Mouse (Mus musculus) cerebellum, adult 11-12 months (tissue): ENCODE measurements around the gene Arntl.
A peak's percentile ranks its signal among the peaks of the same experiment; 100 is the strongest.

Experiments
- DNase-seq: peaks from one replicate; pipeline ENCODE4 v3.0.0; 2022

Arntl gene

DNA sequence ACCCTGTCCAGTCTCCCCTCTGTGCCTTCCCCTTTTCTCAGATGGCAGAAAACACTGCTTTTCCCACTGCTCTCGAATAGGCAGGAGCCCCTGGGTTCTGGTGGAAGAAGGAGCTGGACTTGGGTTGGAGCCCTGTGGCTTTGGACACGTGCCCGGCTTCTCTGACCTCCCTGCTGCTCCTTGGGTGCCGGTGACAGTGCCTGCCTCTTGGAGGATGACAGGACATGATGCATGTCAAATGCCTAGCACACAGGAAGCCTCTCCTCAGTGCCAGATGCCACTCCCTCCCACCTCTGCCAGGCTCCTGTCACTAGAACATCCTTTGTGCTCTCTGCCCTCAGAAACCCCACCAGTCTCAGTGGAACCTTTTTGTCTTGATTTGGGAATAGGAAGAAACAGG lies 3.2 kb downstream of the Arntl start:
- peak; percentile 60 for DNase-seq

DNA sequence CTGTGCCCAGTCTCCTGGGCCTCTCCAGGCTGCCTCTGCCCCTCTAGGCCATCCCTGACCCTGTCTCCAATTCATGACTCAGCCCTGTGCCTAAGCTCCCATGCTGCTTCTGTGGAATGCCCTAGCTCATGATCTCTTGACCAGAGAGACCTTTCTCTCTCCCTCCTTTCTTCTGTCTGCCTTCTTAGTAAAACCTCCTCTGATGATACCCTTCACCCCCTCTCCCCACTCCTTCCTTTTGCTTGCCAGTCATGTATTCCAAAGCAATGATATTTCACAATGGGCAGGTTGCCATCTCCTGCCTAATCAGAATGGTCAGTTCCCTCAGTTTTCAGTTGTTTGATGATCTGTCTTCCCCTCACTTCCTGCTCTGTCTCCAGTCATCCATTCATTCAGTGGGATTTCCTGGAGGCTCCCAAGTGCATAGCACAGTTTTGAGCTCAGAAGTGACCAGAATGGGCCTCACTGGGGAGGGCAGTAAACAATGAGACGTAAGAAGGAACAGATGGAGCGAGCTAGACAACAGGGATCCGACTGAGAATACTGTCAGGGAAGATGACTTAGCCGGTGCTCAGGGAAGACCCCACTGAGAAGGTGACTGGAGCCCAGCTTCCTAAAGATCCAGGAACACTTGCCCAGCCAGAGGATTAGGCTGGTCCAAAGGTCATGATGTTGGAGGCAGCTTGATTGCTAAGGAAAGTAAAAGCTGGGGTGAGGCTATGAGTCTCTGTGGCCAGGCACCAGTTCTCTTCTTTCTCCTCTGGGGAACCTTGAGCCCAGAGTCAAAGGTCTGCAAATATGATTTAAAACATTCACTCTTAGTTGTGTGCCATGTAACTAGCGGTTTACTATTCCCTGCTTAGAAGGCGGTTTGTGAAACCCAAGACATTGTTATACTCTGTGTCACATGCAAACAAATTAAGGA lies 7.2 kb downstream of the Arntl start:
- DNase-seq: peak; percentile 48

DNA sequence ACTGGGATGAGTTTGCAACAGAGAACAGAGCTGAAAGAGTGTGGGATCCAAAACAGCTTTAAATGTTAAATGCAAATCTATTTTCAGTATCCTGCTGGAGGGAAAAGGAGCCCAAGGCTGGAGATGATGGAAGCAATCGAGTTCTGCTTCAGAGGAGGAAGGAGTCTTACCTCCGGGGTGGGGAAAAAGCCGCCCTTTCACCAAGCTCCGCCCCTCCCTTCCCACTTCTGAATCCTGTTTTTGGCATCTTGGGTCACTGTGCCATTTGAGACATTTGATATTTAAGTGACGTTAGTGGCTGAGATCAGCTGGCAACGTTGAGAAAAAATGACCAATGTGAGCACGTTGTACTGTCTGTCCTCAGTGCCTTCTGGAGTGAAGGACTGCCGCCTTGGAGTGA lies 8.9 kb downstream of the Arntl start:
- DNase-seq: no peak

DNA sequence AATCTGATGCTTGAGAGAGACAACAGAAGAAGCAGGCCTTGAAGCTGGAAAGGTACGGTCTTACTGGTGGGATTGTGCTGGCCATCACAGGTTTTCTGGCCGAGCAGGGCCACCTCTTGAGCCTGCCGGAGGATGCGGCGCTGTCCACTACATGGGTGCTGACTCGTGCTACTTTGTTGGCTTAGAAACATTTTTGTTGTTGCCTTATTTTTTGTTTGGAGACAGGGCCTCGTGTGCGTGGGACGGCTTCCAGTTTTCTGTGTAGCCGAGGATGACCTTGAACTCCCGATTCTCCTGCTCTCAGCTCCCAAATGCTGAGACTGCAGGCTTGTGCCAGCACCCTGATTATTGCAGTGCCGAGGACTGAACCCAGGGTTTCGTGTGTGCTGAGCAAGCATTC lies 12.2 kb downstream of the Arntl start:
- DNase-seq: no peak

DNA sequence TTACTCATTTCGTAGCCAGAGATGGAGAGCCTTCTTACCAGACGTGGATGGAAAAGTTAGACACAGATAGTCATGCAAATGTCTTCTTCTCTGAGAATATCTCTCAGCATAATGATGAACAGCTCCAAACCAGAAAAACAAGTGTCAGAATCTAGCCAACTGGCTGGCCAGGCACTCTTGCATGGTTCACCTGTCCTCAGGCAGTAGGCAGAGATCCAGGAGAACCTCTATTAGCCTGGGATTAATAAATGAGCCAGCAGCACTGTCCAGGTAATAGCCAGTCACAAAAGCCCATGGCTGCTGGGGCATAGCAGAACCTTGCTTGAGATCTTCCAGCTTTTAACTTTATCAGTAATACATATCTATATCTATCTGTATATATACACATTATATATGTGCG lies 12.6 kb downstream of the Arntl start:
- no peak for DNase-seq

DNA sequence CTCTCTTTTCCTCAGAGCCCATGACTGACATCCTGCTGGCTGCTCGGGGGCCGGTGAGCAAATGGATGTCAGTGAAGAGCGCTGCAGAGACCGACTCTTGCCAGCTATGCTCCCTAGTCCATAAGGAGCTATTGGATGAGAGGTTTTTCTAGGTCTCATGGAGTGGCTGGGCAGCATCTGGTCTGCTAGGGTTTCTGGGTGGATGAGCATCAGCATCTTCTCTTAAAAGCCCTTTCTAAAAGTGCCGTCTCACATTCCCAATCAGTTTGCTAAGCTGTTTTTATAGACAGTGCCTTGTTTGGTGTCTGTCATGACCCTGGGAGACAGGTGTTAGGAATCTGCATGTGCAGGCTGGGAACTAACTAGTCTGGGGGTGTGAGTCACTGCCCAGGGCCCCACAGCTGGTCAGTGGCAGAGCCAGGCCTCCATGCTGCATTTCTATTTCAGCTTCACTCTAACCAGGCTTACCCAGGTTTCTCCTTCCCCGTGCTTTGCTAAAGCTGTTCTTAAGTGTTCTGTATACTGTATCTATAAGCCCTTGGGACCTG lies 13.5 kb downstream of the Arntl start:
- no peak for DNase-seq

DNA sequence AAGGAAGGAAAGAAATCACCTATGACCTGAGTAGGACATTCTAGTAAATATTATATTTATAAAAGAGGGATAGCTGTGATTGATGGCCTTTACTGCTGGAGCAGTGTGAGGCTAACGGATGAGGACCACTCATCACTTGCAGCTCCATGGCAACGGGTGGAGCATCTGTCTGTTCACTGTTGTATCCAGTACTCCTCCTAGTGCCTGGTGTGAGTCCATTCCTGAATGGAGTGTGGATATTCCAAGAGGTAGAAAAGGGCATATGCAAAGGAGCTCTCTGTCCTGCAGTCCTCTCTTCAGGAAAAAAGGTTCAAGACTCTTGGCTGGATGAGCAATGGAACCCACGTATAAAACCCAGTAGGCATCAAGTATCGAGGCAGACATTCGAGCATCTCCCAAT lies 15.6 kb downstream of the Arntl start:
- no peak for DNase-seq

DNA sequence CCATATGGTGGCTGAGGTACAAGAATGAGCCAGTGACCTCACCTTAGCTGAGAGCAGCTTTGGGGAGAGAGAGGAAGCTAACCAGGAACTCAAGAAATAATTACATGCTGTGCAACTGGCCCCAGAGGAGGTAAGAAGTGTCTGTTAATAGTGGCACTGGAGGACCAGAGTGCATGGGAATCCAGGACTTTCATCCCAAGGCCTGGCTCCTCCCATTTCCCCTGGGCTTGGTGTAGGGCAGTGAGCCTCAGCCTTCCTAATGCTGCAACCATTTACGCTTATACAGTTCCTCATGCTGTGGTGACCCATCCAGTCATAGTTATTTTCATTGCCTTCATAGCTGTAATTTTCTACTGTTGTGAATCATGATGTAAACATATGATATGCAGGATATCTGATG lies 17.4 kb downstream of the Arntl start:
- DNase-seq: no peak

DNA sequence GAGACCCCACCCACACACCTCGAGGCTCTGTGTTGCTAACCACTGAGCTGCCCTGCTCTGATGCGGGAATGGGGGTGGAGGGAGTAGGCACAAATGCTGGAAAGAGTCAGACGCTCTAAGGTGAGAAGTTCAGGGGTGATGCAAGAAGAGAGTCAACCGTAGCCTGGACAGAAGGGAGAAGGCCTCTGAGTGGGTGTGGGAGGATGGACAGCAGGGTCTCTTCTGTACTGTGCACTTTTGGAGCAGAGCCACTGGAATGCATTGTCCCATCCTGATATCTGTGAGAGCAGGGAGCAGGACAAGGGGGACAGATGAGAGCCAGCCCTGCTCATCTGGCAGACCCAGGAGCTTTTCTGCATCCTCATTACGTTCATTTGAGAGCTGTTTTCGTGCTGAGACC lies 21.2 kb downstream of the Arntl start:
- DNase-seq: no peak

DNA sequence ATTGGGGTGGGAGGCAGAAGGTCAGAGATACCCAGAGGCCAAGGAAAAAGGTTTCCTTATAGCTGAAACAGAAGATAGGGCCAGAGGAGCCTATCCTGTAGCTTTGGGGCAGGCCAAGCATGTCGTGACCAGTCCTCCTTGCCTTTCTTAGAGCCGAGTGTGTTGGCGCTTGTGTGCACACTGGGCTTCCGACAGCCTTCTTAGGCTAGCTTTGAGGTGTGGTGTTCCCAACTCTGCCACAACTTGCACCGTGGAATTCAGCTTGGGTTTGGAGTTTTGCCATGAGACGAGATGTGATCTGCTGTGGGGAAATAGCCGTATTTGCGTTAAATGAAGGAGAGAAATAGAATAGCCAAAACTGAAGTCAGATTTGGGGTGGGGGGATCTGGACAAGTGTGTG lies 28.9 kb downstream of the Arntl start:
- DNase-seq: no peak

DNA sequence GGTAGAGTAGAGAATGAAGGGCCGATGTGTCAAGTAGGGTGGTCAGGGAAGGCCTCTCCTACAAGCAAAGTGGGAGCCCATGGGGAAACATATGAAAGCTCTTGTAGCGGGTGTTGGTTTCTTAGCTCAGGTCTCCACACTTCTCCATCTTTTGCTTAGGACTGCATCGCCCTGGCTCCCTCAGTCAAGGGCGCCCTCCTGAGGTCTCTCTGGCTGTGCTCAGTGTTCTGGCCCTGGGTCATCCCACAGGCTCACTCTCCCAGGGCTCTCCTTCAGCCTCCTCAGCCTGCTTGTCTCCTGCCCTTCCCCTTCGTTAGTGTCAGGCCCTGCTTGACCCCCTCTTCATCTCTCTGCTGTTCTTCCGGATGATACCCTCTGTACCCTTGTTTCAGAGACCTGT lies 31.1 kb downstream of the Arntl start:
- DNase-seq: no peak

DNA sequence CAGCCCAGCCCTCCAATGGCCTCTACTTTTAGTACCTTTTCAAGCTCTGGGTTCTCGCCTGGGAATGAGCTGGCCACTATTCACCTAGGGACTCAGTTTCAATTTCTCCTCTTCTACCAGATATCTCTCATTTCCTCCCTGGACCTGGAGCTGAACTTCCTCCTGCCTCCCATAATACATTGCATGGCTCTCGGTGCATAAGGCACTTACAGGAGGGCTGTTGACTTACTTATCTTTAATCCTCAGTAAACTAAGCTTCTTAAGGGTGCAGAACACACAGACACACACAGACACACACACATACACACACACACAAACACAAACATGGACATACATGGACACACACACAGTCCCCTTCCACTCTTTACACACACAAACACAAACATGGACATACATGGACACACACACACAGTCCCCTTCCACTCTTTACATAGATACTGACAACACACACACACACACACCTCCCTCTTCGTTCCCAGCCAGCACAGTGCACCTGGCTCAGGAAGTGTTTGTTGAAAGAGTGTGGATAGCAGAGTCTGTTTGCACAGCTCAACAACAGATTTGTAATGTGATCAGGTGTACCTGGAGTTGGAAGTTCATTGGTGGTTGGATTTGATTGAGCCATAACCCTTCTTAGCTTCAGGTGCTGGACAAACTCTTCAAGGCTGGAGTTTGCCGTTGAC lies 32.3 kb downstream of the Arntl start:
- DNase-seq: no peak

DNA sequence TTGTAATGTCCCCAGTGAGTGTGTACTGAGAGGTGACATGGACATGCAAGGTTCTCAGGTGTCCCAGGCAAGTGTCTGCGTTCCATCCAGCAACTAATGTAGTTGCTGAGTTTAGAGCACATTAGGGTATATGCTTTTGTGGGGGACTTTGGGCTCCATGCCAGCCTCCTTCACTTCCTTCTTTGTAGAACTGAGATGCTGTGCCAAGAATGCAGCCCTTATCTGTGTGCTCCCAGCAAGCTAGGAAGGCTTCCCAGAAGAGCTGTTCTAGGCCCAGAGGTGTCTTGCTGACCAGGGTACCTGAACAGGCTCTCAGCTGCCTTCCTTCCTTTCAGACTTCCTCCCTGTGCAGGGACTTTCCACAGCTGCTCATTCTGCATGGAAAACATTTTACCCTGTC lies 33.2 kb downstream of the Arntl start:
- DNase-seq: no peak

DNA sequence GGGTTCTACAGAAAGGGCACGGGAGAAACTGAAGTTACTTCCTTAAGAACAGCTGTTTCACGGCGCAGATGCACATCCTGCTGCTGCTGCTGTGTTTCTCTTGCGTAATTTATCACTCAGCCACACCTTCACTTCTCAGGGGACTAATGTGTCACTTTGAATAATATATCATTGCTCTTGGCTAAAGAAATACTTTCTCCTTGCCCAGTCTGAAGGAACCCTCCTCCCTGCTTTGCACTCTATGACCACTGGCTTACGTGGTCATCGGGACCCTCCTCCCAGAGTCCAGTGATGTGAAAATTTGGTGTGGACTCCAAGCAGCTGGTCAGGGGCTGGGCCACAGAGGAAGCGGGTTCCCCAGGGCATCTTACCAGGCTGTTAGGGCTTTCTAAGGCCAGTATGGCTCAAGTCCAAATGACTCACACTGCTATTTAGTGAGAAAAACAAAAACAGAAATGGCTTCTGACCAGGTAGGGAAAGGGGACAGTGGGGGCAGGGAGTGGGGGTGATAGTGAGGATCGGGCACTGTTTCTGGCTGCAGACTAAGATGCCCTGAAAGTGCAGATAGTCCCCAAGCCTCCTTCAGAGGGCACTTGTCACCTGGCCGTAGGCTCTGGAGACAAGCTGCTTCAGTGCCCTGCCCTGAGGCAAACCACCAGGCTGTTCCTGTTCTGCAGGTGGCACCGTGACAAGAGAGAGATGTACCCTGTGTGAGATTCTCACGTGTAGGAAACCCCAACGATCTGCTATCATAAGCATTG lies 34.8 kb downstream of the Arntl start:
- peak; percentile 62 for DNase-seq

DNA sequence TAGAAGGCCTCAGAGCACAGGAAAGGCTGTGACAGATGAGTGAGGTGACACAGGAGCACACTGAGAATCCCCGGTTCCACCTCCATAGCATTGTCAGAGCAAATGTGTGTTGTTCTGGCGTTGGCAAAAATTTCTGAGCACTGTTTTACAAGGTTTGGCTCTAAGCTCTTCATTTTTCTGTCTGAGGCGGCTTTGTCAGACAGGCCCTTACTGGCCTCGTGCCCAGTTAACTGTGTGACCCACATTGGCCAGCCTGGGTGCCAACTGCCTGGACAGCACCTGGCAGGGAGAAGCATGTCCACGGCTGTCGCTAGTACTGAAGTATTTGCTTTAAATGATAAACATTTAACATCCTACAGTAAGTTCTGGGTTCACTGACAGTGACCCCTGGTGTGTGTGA lies 35.4 kb downstream of the Arntl start:
- peak; percentile 90 for DNase-seq

DNA sequence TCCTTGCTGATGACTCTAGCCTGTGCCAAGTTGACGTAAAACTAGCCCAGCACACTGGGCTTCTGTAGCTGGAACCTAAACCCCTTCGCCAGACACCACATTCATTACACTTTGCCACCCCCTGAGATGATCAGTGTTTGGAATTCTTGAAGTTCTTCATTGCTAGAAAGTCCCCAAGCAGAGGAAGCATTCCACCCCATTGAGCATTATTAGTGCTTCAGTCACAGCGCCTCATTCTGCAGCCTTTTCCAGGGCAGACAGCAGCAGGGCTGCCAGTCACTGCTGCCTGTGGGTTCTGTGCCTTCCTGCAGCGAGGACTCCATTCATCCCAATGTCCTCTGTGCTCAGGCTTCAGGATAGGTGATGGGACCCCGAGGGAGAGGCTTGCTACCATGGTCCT lies 37.9 kb downstream of the Arntl start:
- DNase-seq: no peak

DNA sequence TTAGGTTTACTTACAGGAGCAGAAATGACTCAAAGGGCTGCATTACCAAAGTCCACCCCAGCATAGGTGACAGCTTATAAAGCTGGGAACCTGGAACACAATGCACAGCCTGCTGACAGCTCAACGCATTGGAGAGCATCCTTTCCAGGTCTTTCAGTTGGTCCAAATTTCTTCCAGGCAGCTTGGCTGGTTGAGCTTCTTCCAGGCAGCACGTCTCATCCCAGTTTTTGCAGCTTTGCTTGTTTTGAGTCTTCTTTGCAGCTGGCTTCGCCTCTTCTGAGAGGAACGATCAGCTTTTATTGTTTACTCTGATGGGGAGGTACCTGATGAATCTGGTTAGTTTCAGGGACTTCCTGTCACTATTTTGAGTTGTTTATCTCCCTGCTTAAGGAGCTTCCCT lies 39.2 kb downstream of the Arntl start:
- DNase-seq: no peak

DNA sequence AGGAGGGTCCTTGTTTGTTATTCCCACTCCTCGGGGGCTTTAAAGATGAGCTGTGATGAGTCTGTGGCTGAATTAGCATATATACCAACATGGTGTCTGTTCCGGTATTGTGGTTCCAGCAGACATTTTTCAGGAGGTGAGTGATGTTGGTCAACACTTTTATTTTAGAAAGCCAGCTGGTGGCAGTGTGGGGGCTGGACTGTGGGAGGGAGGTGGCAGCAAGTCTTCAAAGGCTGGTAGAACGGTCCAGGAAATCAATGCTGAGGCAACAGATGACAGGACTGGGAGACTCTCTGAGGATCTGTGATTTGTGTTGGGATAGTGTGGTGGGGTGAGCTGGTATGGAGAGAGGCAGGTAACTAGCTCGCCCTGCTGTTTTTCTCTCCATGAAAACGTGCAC lies 39.9 kb downstream of the Arntl start:
- no peak for DNase-seq

DNA sequence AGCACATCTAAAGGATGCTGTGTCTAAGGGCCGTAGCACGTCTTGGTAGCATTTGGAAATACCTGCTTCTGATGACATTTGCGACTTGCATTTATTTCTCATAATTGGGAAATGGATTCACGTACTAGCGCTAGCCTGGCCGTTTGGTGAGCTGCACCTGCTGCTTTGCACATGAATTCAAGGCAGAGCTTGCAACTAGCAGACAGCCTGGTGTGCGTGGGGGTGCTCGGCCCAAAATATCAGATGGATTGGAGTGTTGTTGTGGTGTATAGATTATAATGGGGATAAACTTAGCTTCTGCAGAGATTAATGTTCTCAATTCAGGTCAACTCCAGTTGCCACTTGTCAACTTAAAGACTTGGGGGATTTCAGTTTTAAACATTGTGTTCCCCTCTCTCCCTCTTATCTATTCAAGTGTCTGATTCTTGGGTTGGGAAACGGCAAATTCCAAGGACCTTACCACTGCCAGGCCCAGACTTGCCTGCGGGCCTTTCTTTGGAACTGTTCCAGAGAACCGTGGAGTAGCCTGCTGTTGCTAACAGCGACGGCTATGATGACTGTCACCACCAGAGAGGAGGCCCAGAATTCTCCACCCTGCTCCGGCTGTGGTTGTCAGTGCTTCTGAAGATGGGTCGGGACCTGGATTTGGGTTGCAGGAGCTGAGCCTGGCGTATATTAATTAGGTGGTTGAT lies 42.0 kb downstream of the Arntl start:
- peak; percentile 67 for DNase-seq

DNA sequence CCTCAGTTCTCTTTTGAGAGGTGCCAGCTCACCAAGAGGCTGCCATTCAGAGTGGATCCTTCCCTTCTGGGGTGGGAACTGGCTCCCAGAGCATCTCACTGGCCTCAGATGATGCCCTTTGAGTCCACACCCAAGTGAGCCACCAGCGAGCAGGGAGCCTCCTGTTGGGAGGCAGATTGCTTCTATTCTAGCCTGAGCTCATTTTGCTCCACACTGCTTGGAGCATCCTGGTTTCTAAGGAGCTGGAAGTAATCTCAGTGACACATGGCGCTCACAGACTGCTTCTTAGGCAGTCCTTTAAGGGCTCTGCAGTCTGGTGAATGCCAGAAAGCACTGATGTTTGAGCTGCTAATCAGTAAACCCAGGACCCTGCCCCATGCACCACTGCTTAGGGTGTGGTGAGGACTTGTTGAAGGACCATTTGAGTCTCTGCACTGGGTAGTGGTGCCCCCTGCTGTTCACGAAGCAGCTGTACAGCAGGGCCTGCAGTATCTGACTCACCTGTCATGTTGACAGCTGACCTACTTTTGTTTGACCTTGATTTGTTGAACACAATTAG lies 43.2 kb downstream of the Arntl start:
- DNase-seq: peak; percentile 52

DNA sequence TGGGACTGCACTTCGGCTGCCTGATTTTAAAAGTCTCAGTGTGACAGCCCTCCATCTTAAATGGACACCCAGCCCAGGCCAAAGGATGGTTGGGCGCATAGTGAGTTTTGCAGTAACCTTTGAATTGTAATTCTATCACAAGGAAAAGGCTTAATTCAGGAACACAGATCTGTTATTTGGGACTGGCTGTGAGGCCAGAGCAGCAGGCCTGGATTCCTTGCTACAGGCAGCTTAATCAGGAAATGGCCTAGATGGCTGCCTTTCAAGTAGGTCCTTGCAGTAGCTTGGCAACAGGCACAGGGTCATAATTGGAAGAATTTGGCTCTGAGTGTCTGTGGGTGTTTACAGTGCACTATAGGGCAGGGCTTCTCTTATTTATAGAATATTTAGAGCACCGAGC lies 43.7 kb downstream of the Arntl start:
- peak; percentile 73 for DNase-seq

DNA sequence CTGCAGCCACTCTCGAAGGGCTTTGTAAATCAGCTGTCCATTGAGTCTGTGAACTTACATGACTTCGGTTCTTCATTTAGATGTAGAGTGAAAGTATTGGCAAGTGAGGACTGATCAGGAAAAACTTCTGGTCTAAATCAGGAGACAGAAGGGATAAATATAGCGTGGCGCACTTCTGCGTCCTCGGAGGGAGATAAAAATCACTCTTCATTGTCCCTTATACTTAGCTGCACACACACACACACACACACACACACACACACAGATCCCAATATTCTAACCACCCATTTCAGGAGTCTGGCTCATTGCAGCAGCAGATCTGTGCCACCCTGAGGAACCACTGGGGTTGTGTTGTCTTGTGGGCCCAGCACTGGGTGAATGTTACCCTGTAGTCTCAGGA lies 44.3 kb downstream of the Arntl start:
- no peak for DNase-seq
